Mouse (Mus musculus) megakaryocyte, embryonic 14.5 days (primary cell): ENCODE results near the gene Grip1. TPM values are rescaled to one million over a fixed set of nuclear protein-coding genes. Genes with fewer than 3 reads are reported as not detected.

Source experiments
- H3K27me3 ChIP-seq: replicated peaks from 2 replicates; pipeline ENCODE3; 2012; ENCODE audit warnings: inconsistent platforms
- H3K36me3 ChIP-seq: replicated peaks from 2 replicates; pipeline ENCODE3; 2012; ENCODE audit warnings: low read length, inconsistent platforms, mixed read lengths
- H3K4me1 ChIP-seq: 2 replicates; pipeline ENCODE4 v1.6.1; 2012; ENCODE audit warnings: inconsistent platforms
- H3K4me3 ChIP-seq: replicated peaks from 2 replicates; pipeline ENCODE3; 2012; ENCODE audit warnings: moderate library complexity, mild to moderate bottlenecking, inconsistent platforms
- H3K9me3 ChIP-seq: 2 replicates; pipeline ENCODE4 v1.6.1; 2012; ENCODE audit warnings: inconsistent platforms
- FLI1 ChIP-seq: IDR thresholded peaks from 2 replicates; pipeline ENCODE4 v1.6.1; 2012; ENCODE audit warnings: low read length, inconsistent platforms, mixed read lengths
- GATA1 ChIP-seq: IDR thresholded peaks from 3 replicates; pipeline ENCODE4 v1.6.1; 2012; ENCODE audit warnings: mixed read lengths, low read length, inconsistent platforms, borderline replicate concordance
- polyA plus RNA-seq: library from polyadenylated mRNA; stranded (reverse); fragments of >175 nt; gene quantifications from 2 replicates; pipeline ENCODE4 v1.2.3, GENCODE M21; 2012; ENCODE audit warnings: low replicate concordance; ENCODE audit not compliant: insufficient read depth

The Grip1 gene
- polyA plus RNA-seq, 1 experiment = 0.08 TPM

GRCm38 (mm10) chr10:120124801-120125464 lies 671.3 kb downstream of the Grip1 start:
- Histone ChIP-seq H3K36me3 (peaks cover 6% of the 10 kb centered on the region), H3K9me3 (peaks cover 3% of the 10 kb centered on the region), H3K4me3 (peak overlapping the region; percentile 84), H3K4me1 (peaks cover 51% of the 10 kb centered on the region), H3K27me3 (no peaks in the 10 kb centered on the region)
- TF ChIP-seq FLI1 = no peak
- no peak for TF ChIP-seq GATA1

- H3K4me1 ChIP-seq = peaks cover 45% of the 10 kb centered on the region
- no peaks in the 10 kb centered on the region; the same call in 1 of the 2 replicates for H3K9me3 ChIP-seq
- no peaks in the 10 kb centered on the region for H3K27me3 ChIP-seq
- peaks cover 3% of the 10 kb centered on the region for H3K36me3 ChIP-seq
- no peak for TF ChIP-seq GATA1
- TF ChIP-seq FLI1 = no peak
- peak overlapping the region; percentile 84 for H3K4me3 ChIP-seq
Measured at GRCm38 (mm10) chr10:120125465-120125857, 671.8 kb downstream of the Grip1 start.

- Histone ChIP-seq H3K4me1 (peaks cover 54% of the 10 kb centered on the region), H3K4me3 (peak overlapping the region; percentile 42), H3K9me3 (no peaks in the 10 kb centered on the region), H3K27me3 (no peaks in the 10 kb centered on the region), H3K36me3 (no peaks in the 10 kb centered on the region)
- no peak for TF ChIP-seq GATA1
- no peak for TF ChIP-seq FLI1
Measured at GRCm38 (mm10) chr10:120128601-120129277, 675.1 kb downstream of the Grip1 start.

GRCm38 (mm10) chr10:120130621-120131020 lies 677.0 kb downstream of the Grip1 start:
- H3K27me3 ChIP-seq = no peaks in the 10 kb centered on the region
- no peaks in the 10 kb centered on the region for H3K9me3 ChIP-seq
- H3K36me3 ChIP-seq = no peaks in the 10 kb centered on the region
- peaks cover 47% of the 10 kb centered on the region for H3K4me1 ChIP-seq
- no peak overlapping the region for H3K4me3 ChIP-seq
- TF ChIP-seq FLI1 (no peak), GATA1 (no peak)

- Histone ChIP-seq H3K36me3 (peaks cover 16% of the 10 kb centered on the region), H3K9me3 (peaks cover 9% of the 10 kb centered on the region), H3K4me1 (peaks cover 41% of the 10 kb centered on the region), H3K27me3 (no peaks in the 10 kb centered on the region), H3K4me3 (no peak overlapping the region)
- TF ChIP-seq GATA1 (no peak), FLI1 (no peak)
Measured at GRCm38 (mm10) chr10:120133697-120134096, 680.1 kb downstream of the Grip1 start.

- Histone ChIP-seq H3K36me3 (peaks cover 21% of the 10 kb centered on the region), H3K27me3 (no peaks in the 10 kb centered on the region), H3K4me1 (peaks cover 55% of the 10 kb centered on the region), H3K9me3 (peaks cover 9% of the 10 kb centered on the region), H3K4me3 (no peak overlapping the region)
- TF ChIP-seq GATA1 (no peak), FLI1 (no peak)
Measured at GRCm38 (mm10) chr10:120136020-120136562, 682.5 kb downstream of the Grip1 start.

Other genes with a start within 250 kb of the Grip1 start
- gene Cand1, start 213.8 kb upstream of the Grip1 start, polyA plus RNA-seq = 5.1 and 21.2 TPM in 2 replicates